Mouse (Mus musculus): ENCODE data around the gene Anpep.

DNA sequence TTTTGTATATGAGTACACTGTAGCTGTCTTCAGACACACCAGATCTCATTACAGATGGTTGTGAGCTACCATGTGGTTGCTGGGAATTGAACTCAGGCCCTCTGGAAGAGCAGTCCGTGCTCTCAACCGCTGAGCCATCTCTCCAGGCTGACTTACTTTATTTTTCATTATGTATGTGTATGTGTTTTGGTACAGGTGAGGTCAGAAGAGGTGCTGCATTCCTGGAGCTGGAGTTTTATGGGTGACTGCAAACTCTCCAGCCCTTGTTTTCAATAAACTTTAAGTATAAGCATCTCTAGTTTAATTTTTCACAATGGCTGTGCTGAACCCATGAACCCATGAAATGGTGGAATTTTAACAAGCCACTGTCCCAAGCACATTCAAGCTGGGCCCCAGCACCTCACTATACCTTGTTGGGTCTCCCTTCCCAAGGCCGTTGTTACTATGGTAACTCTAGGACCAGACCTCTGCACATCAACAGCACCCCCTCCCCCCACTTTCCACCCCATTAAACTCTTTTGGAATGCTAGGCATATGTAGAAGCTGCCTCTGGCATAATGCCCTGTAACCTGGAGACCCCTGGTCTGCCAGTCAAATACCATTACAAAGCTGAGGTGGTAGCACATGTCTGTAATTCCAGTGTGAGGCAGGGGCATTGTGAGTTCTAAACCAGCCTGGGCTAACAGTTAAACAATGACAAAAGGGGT, 5.6 kb upstream of the Anpep start:
- TF ChIP-seq CTCF (IDR thresholded peaks at IDR 0.05; ENCODE audit: low read depth, low read length) (no peak), POLR2A (IDR thresholded peaks at IDR 0.05; ENCODE audit: borderline replicate concordance, low read depth, low read length) (no peak)

Measured in bone marrow macrophage, adult 2 months (primary cell).